Mouse (Mus musculus) liver, embryonic 16.5 days (tissue): ENCODE measurements around the gene 1810037I17Rik. TPM values are rescaled to one million over a fixed set of nuclear protein-coding genes. Genes with fewer than 3 reads are reported as not detected.
"Not testable (repeated sequence)": the region's sequence is repeated elsewhere in the genome, so short reads cannot be mapped to it uniquely, and the experiment has no call there.

Source experiments
- ATAC-seq: fragments of 200-750 bp; cut with Nextera tagmentation; 2 replicates; pipeline ENCODE4 v1.8.0; 2017; ENCODE audit warnings: low read depth, mild to moderate bottlenecking, moderate number of reproducible peaks, moderate library complexity
- H3K27ac ChIP-seq: fragments of 300-500 bp; sonication (generic); 2 replicates; pipeline ENCODE4 v1.5.1; 2014; ENCODE audit warnings: mild to moderate bottlenecking, low read length
- H3K27me3 ChIP-seq: fragments of 300-500 bp; sonication (generic); 2 replicates; pipeline ENCODE4 v1.6.1; 2014; ENCODE audit warnings: low read depth, low read length, mixed read lengths; ENCODE audit not compliant: control insufficient read depth, insufficient read depth
- H3K36me3 ChIP-seq: fragments of 300-500 bp; sonication (generic); 2 replicates; pipeline ENCODE4 v1.6.1; 2014; ENCODE audit warnings: mild to moderate bottlenecking; ENCODE audit not compliant: control insufficient read depth, insufficient read depth
- H3K4me1 ChIP-seq: fragments of 300-500 bp; sonication (generic); 2 replicates; pipeline ENCODE4 v1.6.1; 2014; ENCODE audit warnings: low read depth, low read length, mixed read lengths; ENCODE audit not compliant: control insufficient read depth
- H3K4me2 ChIP-seq: fragments of 300-500 bp; sonication (generic); 2 replicates; pipeline ENCODE4 v1.6.1; 2014; ENCODE audit warnings: low read depth, low read length, mixed read lengths
- H3K4me3 ChIP-seq: fragments of 300-500 bp; sonication (generic); 2 replicates; pipeline ENCODE4 v1.5.1; 2014; ENCODE audit warnings: low read depth, mild to moderate bottlenecking, low read length
- H3K9ac ChIP-seq: fragments of 300-500 bp; sonication (generic); 2 replicates; pipeline ENCODE4 v1.6.1; 2014; ENCODE audit warnings: low read depth, low read length
- H3K9me3 ChIP-seq: fragments of 300-500 bp; sonication (generic); replicated peaks from 2 replicates; pipeline ENCODE4 v1.6.1; 2016; ENCODE audit warnings: low read length; ENCODE audit not compliant: control insufficient read depth
- WGBS: fragments of 180-500 bp; shearing (Covaris S2); extraction: QIAGEN DNeasy Blood & Tissue Kit; methylation state at CpG from one replicate; pipeline ENCODE4 v1.1.7; 2014; ENCODE audit not compliant: insufficient replicate concordance; 5-methylcytosine and 5-hydroxymethylcytosine counted together
- polyA plus RNA-seq: library from polyadenylated mRNA; unstranded; fragments of >200 nt; fragmentation: Nextera tagmentation; extraction: Ambion mirVana; gene quantifications from 2 replicates; pipeline ENCODE4 v1.2.1, GENCODE M21; 2015

The 1810037I17Rik gene
- polyA plus RNA-seq, 1 experiment from 2014 or later: 67.1 TPM

DNA sequence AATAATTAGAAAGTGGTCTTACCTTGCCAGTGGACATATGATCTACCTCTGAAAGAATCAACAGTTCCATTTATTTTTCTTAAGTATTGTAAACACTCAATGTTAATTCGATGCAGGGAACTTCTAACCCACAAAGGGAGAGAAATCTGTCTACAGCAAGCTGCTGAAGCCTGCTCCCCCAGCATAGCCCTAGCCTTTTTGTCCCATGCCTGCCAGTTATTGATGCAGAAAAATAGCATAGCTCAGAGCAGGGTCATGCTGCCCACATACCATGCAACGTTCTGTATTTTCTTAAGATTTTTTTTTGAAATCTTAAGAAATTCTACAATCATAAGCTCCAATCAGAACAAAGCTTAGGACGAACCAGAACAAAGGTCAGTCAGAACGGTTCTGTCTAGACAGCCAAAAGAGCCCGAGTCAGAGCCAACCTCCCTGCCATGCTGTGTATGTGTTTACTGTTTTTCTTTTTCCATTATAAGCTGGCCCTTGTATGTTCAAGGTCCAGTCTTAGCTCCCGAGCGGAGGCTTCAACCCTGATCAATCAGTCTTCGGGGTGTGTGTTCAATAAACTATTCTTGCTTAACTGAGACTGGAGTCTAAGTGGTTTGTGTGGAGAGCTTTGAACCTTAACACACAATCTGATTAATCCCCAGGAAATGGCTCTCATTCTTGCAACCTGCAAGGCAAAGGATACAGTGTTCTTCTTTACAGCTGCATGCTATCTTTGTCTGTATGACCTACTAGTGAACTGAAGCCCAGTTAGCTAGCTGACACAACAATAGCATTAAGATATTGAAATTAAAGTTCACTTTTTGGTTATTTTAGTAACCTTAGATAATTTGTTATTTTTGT lies 2.1 kb upstream of the 1810037I17Rik start:
- 76% methylated on average over 8 of the region's 8 CpGs for WGBS
- Histone ChIP-seq H3K27ac (no peak overlapping the region), H3K4me1 (peaks cover 10% of the 10 kb centered on the region), H3K9ac (no peak overlapping the region), H3K27me3 (no peaks in the 10 kb centered on the region), H3K9me3 (no peaks in the 10 kb centered on the region), H3K4me3 (no peak overlapping the region), H3K36me3 (no peaks in the 10 kb centered on the region), H3K4me2 (no peak overlapping the region)
- no peak for ATAC-seq

DNA sequence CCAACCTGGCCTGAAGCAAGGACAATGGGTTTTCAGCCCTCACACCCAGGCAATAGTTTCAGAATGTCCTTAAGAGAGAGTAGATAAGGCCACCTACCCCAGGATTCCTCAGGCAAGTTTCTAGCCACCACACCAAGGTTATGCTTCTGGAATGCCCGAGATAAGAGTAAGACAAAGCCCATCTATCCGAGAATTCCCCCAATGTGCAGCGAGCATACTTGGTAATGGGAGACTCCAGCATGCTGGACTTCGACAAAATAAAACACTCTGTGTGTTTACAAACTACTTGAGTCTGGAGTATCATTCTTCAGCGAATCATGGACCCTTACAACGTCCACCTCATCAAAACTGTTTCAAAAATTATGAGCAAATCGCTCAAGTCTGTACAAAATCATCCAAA lies 856 bp upstream of the 1810037I17Rik start:
- H3K9ac ChIP-seq: no peak overlapping the region; the same call in 1 of the 2 replicates
- H3K4me1 ChIP-seq: peaks cover 10% of the 10 kb centered on the region
- no peaks in the 10 kb centered on the region for H3K36me3 ChIP-seq
- H3K4me3 ChIP-seq: peak overlapping the region; percentile 77
- no peaks in the 10 kb centered on the region for H3K27me3 ChIP-seq
- peak overlapping the region; percentile 92 for H3K27ac ChIP-seq
- H3K4me2 ChIP-seq: peak overlapping the region; percentile 86
- 39% methylated on average over 7 of the region's 7 CpGs for WGBS
- no peak for ATAC-seq
- H3K9me3 ChIP-seq: no peaks in the 10 kb centered on the region

DNA sequence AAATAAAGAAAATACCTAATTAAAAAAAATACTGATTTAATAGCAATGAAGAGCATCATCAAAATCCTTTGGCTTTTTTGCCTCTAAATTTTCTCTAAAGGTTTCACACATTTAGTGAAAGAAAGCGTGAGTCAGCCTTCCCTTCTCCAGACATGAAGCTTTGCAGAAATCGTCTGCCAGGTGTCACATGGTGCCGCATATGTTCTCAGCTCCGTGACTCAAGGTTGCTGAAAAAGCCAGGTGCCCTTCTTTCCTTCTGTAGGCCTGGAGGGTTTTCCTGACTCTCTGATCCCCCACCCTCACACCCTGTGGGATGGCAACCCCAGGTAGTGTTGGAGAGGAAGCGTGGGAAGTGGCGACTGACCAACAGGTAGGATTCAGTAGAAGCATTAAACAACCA lies 5.7 kb downstream of the 1810037I17Rik start:
- Histone ChIP-seq H3K4me1 (peaks cover 3% of the 10 kb centered on the region; the same call in 1 of the 2 replicates), H3K27me3 (no peaks in the 10 kb centered on the region), H3K4me2 (no peak overlapping the region), H3K9ac (no peak overlapping the region), H3K9me3 (no peaks in the 10 kb centered on the region), H3K27ac (no peak overlapping the region), H3K36me3 (peaks cover 5% of the 10 kb centered on the region), H3K4me3 (no peak overlapping the region)
- 78% methylated on average over 6 of the region's 6 CpGs for WGBS
- no peak for ATAC-seq

DNA sequence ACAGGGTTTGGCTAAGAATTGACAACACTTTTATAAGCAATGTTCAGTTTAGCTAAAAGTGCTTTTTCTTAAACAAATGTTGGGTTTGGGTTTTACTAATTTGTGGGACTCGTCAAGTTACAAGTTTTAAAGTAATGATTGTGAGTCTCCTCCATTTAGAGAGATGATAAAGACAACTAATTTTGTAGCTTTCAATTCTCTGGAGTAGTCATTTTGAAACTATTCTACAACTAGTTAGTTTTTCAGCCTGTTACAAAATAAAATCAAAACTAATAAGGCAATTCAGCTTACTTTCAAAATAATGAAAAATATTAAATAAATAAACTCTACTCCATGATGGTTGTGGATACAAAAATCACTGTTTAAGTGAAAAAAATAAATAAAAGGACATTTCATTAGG lies 8.5 kb downstream of the 1810037I17Rik start:
- 65% methylated on average over 1 of the region's 1 CpGs for WGBS
- Histone ChIP-seq H3K9me3 (no peaks in the 10 kb centered on the region), H3K36me3 (peaks cover 5% of the 10 kb centered on the region), H3K27ac (no peak overlapping the region), H3K9ac (no peak overlapping the region), H3K4me2 (no peak overlapping the region), H3K4me1 (no peaks in the 10 kb centered on the region), H3K27me3 (no peaks in the 10 kb centered on the region), H3K4me3 (no peak overlapping the region)
- no peak for ATAC-seq

DNA sequence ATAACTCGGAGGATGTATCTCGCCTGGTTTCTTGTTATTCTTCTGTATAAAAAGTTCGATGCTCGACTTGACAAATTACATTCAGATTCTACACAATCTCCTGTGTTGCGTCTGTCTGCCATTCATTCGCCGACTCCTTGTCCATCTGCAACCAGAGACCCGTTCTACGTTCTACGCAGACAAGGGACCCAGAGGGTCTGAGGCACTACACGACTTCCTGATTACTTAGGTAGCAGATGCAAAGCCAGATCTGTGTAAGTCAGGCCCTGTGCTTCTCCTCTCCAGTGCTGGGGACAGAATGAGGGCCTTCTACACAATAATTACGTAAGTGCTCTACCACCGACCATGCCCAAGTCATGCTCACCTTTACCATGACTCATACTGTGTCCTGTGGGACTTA lies 13.2 kb downstream of the 1810037I17Rik start:
- not testable (repeated sequence) for H3K4me3 ChIP-seq, H3K4me1 ChIP-seq, ATAC-seq, H3K36me3 ChIP-seq, H3K9me3 ChIP-seq, H3K27me3 ChIP-seq, H3K4me2 ChIP-seq, H3K9ac ChIP-seq, H3K27ac ChIP-seq
- WGBS: 79% methylated on average over 13 of the region's 13 CpGs

DNA sequence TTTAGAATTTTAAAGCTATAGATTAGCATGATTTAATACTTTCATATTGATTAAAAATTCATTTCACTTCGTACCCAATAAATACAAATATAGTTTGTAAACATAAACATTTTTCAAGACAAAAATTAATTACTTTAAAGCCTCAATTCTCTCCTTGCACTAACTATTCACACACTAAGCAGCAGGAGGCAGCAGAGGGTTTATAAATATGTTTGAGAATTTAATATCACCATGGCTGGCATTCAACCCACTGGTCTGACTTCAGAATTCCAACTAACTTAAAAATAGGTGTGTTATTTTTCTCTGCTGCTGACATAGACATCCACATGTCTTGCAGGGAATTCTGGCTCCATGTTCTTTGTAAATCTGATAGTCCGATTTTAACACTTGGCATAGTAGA lies 15.2 kb downstream of the 1810037I17Rik start:
- no peak for ATAC-seq
- 54% methylated on average over 2 of the region's 2 CpGs for WGBS
- no peaks in the 10 kb centered on the region for H3K27me3 ChIP-seq
- H3K36me3 ChIP-seq: peaks cover under 1% of the 10 kb centered on the region
- H3K4me2 ChIP-seq: no peak overlapping the region
- H3K9ac ChIP-seq: no peak overlapping the region
- no peaks in the 10 kb centered on the region for H3K4me1 ChIP-seq
- no peak overlapping the region for H3K27ac ChIP-seq
- no peak overlapping the region for H3K4me3 ChIP-seq
- no peaks in the 10 kb centered on the region for H3K9me3 ChIP-seq

DNA sequence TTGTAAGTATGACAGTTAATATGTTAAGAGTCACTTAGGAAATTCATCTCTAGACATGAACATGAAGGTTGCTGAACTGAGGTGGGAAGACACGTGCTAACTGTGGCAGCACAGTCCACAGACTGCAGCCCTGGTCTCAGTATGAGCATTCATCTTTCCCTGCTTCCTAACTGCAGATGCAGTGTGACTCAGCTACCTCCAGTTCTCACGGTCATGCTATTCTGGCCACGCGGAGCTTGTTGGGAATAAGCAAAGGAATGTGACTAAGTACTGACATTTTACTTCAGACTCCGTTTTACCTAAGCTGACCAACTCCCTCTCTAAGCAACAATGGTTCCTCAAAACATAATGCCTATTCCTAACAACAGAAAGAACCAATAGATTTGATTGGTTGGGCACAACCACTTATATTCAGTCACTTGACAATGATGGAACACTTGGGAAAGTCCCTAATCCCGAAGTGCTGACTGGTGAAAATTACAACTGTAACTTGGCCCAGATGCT lies 19.4 kb downstream of the 1810037I17Rik start:
- no peak for ATAC-seq
- no peaks in the 10 kb centered on the region for H3K36me3 ChIP-seq
- H3K4me1 ChIP-seq: no peaks in the 10 kb centered on the region
- no peak overlapping the region for H3K27ac ChIP-seq
- no peaks in the 10 kb centered on the region for H3K27me3 ChIP-seq
- no peak overlapping the region for H3K4me3 ChIP-seq
- no peaks in the 10 kb centered on the region for H3K9me3 ChIP-seq
- no peak overlapping the region for H3K9ac ChIP-seq
- H3K4me2 ChIP-seq: no peak overlapping the region
- 65% methylated on average over 6 of the region's 6 CpGs for WGBS

DNA sequence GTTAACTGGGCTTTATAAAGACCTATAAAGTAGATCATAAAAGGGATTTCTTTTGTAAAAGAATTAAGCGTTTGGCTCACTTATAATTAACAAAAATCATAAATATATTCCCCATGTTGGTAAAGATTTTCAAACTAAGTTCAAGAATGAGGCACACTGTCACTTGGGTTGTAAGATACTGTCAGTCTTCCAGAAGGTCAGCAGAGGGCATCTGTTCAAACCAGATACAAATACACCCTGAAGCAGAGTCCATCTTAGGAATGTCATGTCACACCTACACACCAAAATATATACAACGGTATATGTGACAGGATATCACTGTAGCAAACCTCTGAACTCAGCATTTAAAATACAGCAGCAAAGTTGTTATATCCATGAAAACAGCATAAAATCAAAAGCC lies 26.1 kb downstream of the 1810037I17Rik start:
- WGBS: 73% methylated on average over 2 of the region's 2 CpGs
- no peak for ATAC-seq

DNA sequence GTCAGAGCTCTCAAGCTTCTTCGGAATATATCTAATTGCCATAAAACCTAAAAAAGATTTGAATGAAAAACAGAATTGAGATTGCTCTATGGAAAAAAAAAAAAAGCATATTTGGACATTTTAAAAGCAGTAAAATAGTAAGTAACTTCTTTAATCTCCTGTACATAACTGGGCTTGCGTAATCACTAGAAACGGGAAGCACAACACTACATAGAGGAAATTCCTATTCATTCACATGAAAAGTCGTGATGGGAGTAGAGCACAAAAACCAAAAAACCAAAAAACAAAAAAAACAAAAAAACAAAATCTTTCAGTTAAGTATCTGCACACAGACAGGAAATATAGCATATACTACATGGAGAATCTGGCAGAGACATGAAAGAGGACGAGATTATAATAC lies 40.3 kb downstream of the 1810037I17Rik start:
- Histone ChIP-seq H3K9me3 (no peaks in the 10 kb centered on the region), H3K9ac (no peak overlapping the region), H3K27ac (no peak overlapping the region), H3K36me3 (peaks cover 4% of the 10 kb centered on the region), H3K27me3 (no peaks in the 10 kb centered on the region), H3K4me2 (no peak overlapping the region), H3K4me3 (no peak overlapping the region), H3K4me1 (no peaks in the 10 kb centered on the region)
- no peak for ATAC-seq
- 47% methylated on average over 5 of the region's 5 CpGs for WGBS

More for the DNA sequence above, 26.1 kb downstream of the 1810037I17Rik start:
- Histone ChIP-seq H3K9ac (no peak overlapping the region), H3K4me2 (no peak overlapping the region), H3K36me3 (no peaks in the 10 kb centered on the region), H3K4me1 (no peaks in the 10 kb centered on the region), H3K4me3 (no peak overlapping the region), H3K9me3 (no peaks in the 10 kb centered on the region), H3K27ac (no peak overlapping the region), H3K27me3 (no peaks in the 10 kb centered on the region)
